Mouse (Mus musculus): Measurements from ENCODE around the gene Tefm.

GRCm38 (mm10) chr11:80168121-80168520 is 26.1 kb upstream of the Tefm start:
- TF ChIP-seq POLR2A (IDR thresholded peaks at IDR 0.05; ENCODE audit: low read depth, low read length) (no peak), CTCF (conservative IDR thresholded peaks at IDR 0.05; ENCODE audit: insufficient read depth, insufficient read length, low read depth, low read length) (no peak)

Measured in kidney, adult 2 months (tissue).